Mouse (Mus musculus) adrenal gland, postnatal 14 days (tissue): ENCODE measurements around the gene Tnf. TPM values are rescaled to one million over a fixed set of nuclear protein-coding genes. Genes with fewer than 3 reads are reported as not detected.
"Not testable (repeated sequence)": the region's sequence is repeated elsewhere in the genome, so short reads cannot be mapped to it uniquely, and the experiment has no call there.

Source experiments
- DNase-seq: peaks from one replicate; pipeline ENCODE4 v3.0.0; 2021; ENCODE audit warnings: mixed read lengths
- total RNA-seq: library from RNA; stranded (reverse); gene quantifications from 2 replicates; pipeline ENCODE4 v1.2.3, GENCODE M21; 2021

Gene Tnf
- total RNA-seq, 1 experiment from 2014 or later, result 0.33 TPM

- not testable (repeated sequence) for DNase-seq
These were observed 32.3 kb upstream of the Tnf start for GRCm38 (mm10) chr17:35234090-35234489.

- peak; percentile 53 for DNase-seq
These were observed 31.5 kb upstream of the Tnf start, which contains the start of gene Atp6v1g2 for GRCm38 (mm10) chr17:35233114-35233980. Gene Atp6v1g2, plus strand, starts transcription at chr17:35233660.

GRCm38 (mm10) chr17:35232659-35233058 lies 30.9 kb upstream of the Tnf start:
- DNase-seq, result no peak

GRCm38 (mm10) chr17:35232043-35232442 lies 30.2 kb upstream of the Tnf start:
- peak; percentile 93 for DNase-seq

GRCm38 (mm10) chr17:35231022-35231421 lies 29.2 kb upstream of the Tnf start:
- DNase-seq, result peak; percentile 57

- peak; percentile 53 for DNase-seq
These were observed 24.8 kb upstream of the Tnf start for GRCm38 (mm10) chr17:35226561-35227046.

- no peak for DNase-seq
These were observed 23.6 kb upstream of the Tnf start for GRCm38 (mm10) chr17:35225456-35225855.

GRCm38 (mm10) chr17:35224641-35225040 lies 22.8 kb upstream of the Tnf start:
- DNase-seq, result no peak

GRCm38 (mm10) chr17:35222299-35222698 lies 20.5 kb upstream of the Tnf start:
- no peak for DNase-seq

GRCm38 (mm10) chr17:35220156-35220952 lies 18.5 kb upstream of the Tnf start, which contains the start of gene Gm16181:
Gene Gm16181, plus strand, starts transcription at chr17:35220834.
- no peak for DNase-seq

GRCm38 (mm10) chr17:35219601-35220041 lies 17.8 kb upstream of the Tnf start:
- DNase-seq, result no peak

GRCm38 (mm10) chr17:35218516-35219193 lies 16.8 kb upstream of the Tnf start:
- peak; percentile 71 for DNase-seq

GRCm38 (mm10) chr17:35213071-35213470 lies 11.3 kb upstream of the Tnf start:
- DNase-seq, result no peak

GRCm38 (mm10) chr17:35210593-35210992 lies 8.8 kb upstream of the Tnf start:
- DNase-seq, result no peak

GRCm38 (mm10) chr17:35209785-35210535 lies 8.2 kb upstream of the Tnf start:
- no peak for DNase-seq

- DNase-seq, result no peak
These were observed 3.6 kb upstream of the Tnf start for GRCm38 (mm10) chr17:35205380-35205769.

- DNase-seq, result no peak
These were observed 2.9 kb upstream of the Tnf start, which contains the start of gene Lta for GRCm38 (mm10) chr17:35204494-35205379. Gene Lta, minus strand, starts transcription at chr17:35205351.

GRCm38 (mm10) chr17:35202442-35202841 lies 635 bp upstream of the Tnf start:
- DNase-seq, result no peak

GRCm38 (mm10) chr17:35201128-35201527 lies 679 bp downstream of the Tnf start:
- DNase-seq, result no peak

GRCm38 (mm10) chr17:35200398-35200797 lies 1.4 kb downstream of the Tnf start:
- peak; percentile 33 for DNase-seq
